8 mouse cellular contexts compared by ENCODE assay signal in genomic region chr13:37862492-37862891, GRCm38 (mm10).
DNase-seq lines count a peak whose midpoint lies in the region; ATAC-seq and TF ChIP-seq lines count a peak whose summit lies in the region.

No protein-coding gene starts in this region.

- ATAC-seq in heart, embryonic 14.5 days (ENCODE audit: insufficient number of reproducible peaks, insufficient read depth, low FRiP score, low read depth), result no peak
- ATAC-seq in limb, embryonic 14.5 days (ENCODE audit: low FRiP score, low read depth), result peak; percentile 42; the same call in 1 of the 2 replicates
- ATAC-seq in cerebellum, adult (ENCODE audit: insufficient number of reproducible peaks, low FRiP score, low TSS enrichment), result no peak

- H3K4me3 ChIP-seq in heart, embryonic 14.5 days (ENCODE audit: control insufficient read depth in 1 of 2, insufficient read depth in 1 of 2, low read depth in 1 of 2, low read length in 2 of 2), result no peak overlapping the region
- no peak overlapping the region for H3K4me3 ChIP-seq in spleen, adult 2 months (ENCODE audit: extremely low read depth, insufficient read depth, insufficient read length)
- no peak overlapping the region for H3K4me3 ChIP-seq in limb, embryonic 14.5 days (replicated peaks; ENCODE audit: low read length)

- 24% methylated on average over 6 of the region's 6 CpGs for WGBS in heart, embryonic 14.5 days
- WGBS in spleen, adult 2 months, result 43% methylated on average over 6 of the region's 6 CpGs
- WGBS in limb, embryonic 14.5 days, result 19% methylated on average over 6 of the region's 6 CpGs

- H3K4me1 ChIP-seq in heart, embryonic 14.5 days (ENCODE audit: control insufficient read depth in 2 of 2, insufficient read depth in 2 of 2, low read length in 2 of 2), result peaks cover 30 to 70% of the 10 kb centered on the region in 2 experiments
- H3K4me1 ChIP-seq in spleen, adult 2 months (ENCODE audit: control insufficient read depth, insufficient read depth, insufficient read length), result peaks cover 30% of the 10 kb centered on the region
- peaks cover 45% of the 10 kb centered on the region for H3K4me1 ChIP-seq in limb, embryonic 14.5 days (ENCODE audit: control insufficient read depth, insufficient read depth, low read length)

- no peak for TF ChIP-seq CTCF in spleen, adult 2 months (IDR thresholded peaks at IDR 0.05; ENCODE audit: extremely low read depth, insufficient read depth, insufficient read length, insufficient replicate concordance)

- peak overlapping the region; percentile 59 to 65 for H3K27ac ChIP-seq in heart, embryonic 14.5 days (replicated peaks in 1 of 2; ENCODE audit: control insufficient read depth in 1 of 2, insufficient read depth in 1 of 2, low read depth in 2 of 2, low read length in 2 of 2)
- peak overlapping the region; percentile 83; the same call in 1 of the 2 replicates for H3K27ac ChIP-seq in spleen, adult 2 months (ENCODE audit: insufficient read depth, low read length)
- peak overlapping the region; percentile 58; the same call in 1 of the 2 replicates for H3K27ac ChIP-seq in limb, embryonic 14.5 days (replicated peaks; ENCODE audit: low read depth, low read length)

- TF ChIP-seq POLR2A in spleen, adult 2 months (IDR thresholded peaks at IDR 0.05; ENCODE audit: low read depth, low read length), result no peak
- TF ChIP-seq POLR2A in limb, embryonic 14.5 days (IDR thresholded peaks at IDR 0.05; ENCODE audit: borderline replicate concordance, extremely low read depth, insufficient read depth, insufficient read length), result no peak

- H3K9me3 ChIP-seq in heart, embryonic 14.5 days (ENCODE audit: control insufficient read depth, low read length), result no peaks in the 10 kb centered on the region
- H3K9me3 ChIP-seq in limb, embryonic 14.5 days (ENCODE audit: control insufficient read depth, low read length), result no peaks in the 10 kb centered on the region

- H3K36me3 ChIP-seq in heart, embryonic 14.5 days (ENCODE audit: control insufficient read depth, insufficient read depth, low read length), result no peaks in the 10 kb centered on the region
- no peaks in the 10 kb centered on the region for H3K36me3 ChIP-seq in spleen, adult 2 months (ENCODE audit: control insufficient read depth, insufficient read depth, low read length)
- 0 out of 2 replicates have a peak, but pooled peaks cover 3% of the 10 kb centered on the region for H3K36me3 ChIP-seq in limb, embryonic 14.5 days (ENCODE audit: control insufficient read depth, insufficient read depth, low read length)

- 0 out of 2 replicates have a peak overlapping the region, but pooled peaks have one; percentile 21 for H3K9ac ChIP-seq in heart, embryonic 14.5 days (ENCODE audit: low read length)
- no peak overlapping the region for H3K9ac ChIP-seq in limb, embryonic 14.5 days (ENCODE audit: low read depth, low read length, severe bottlenecking)

- DNase-seq in heart, postnatal 36 days, result no peak
- no peak for DNase-seq in spleen, adult 2 months (ENCODE audit: low read depth in 1 of 2, low spot score in 2 of 2)
- no peak for DNase-seq in spleen, postnatal 14 days (ENCODE audit: low spot score in 2 of 2)
- DNase-seq in limb, embryonic 14.5 days (ENCODE audit: low spot score), result no peak
- no peak for DNase-seq in adrenal gland, adult (ENCODE audit: inconsistent age in 2 of 2, low spot score in 1 of 2)
- no peak for DNase-seq in thymus, postnatal 0 days (ENCODE audit: low spot score)

- intact Hi-C loops in heart, postnatal 36 days (cut with DNase I), result no loop called here

- 0 out of 2 replicates have a peak overlapping the region, but pooled peaks have one; percentile 5 for H3K4me2 ChIP-seq in heart, embryonic 14.5 days (ENCODE audit: low read length)
- H3K4me2 ChIP-seq in limb, embryonic 14.5 days (replicated peaks; ENCODE audit: low read depth, low read length, severe bottlenecking), result no peak overlapping the region

- no peaks in the 10 kb centered on the region for H3K27me3 ChIP-seq in heart, embryonic 14.5 days (ENCODE audit: control insufficient read depth, insufficient read depth, low read length)
- H3K27me3 ChIP-seq in spleen, adult 2 months (ENCODE audit: control insufficient read depth, insufficient read depth, low read length), result no peaks in the 10 kb centered on the region
- H3K27me3 ChIP-seq in limb, embryonic 14.5 days (ENCODE audit: control insufficient read depth, insufficient read depth, low read length), result no peaks in the 10 kb centered on the region
